Mouse (Mus musculus): ENCODE measurements around the gene Hist1h4b. TPM values are rescaled to one million over a fixed set of nuclear protein-coding genes. Genes with fewer than 3 reads are reported as not detected.
"Not testable (repeated sequence)": the region's sequence is repeated elsewhere in the genome, so short reads cannot be mapped to it uniquely, and the experiment has no call there.

The Hist1h4b gene
- polyA plus RNA-seq, 1 experiment from 2014 or later: 2.3 TPM

DNA sequence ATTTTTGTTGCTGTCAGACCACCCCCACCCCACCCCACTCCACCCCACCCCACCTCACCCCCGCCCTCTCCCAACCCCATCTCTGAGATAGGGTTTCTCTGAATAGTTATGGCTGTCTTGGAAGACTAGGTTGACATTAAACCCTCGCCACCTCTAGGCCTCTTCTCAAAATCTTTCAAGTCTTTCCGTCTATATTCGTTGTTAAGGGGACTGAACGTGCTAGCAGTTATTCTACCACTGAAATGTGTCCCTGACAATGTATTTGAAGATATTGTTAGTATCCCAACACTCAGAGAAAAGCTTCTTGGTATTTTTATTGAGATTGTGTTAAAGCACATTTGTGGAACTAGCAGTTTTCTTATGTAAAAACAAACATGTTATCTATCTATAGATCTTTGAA, 15.9 kb upstream of the Hist1h4b start:
- H3K4me2 ChIP-seq: peak overlapping the region; percentile 98
- peak overlapping the region; percentile 98; the same call in 1 of the 2 replicates for H3K9ac ChIP-seq
- no peak for ATAC-seq (ENCODE audit: extremely low read depth, insufficient number of reproducible peaks, low FRiP score, low TSS enrichment)
- no peaks in the 10 kb centered on the region for H3K9me3 ChIP-seq
- peaks cover 35% of the 10 kb centered on the region for H3K4me1 ChIP-seq
- peak overlapping the region; percentile 100; the same call in 1 of the 2 replicates for H3K27ac ChIP-seq (replicated peaks)
- H3K4me3 ChIP-seq: peak overlapping the region; percentile 74; the same call in 1 of the 2 replicates
- no peaks in the 10 kb centered on the region for H3K27me3 ChIP-seq (replicated peaks)
- WGBS: 52% methylated on average over 5 of the region's 5 CpGs
- no peaks in the 10 kb centered on the region for H3K36me3 ChIP-seq

DNA sequence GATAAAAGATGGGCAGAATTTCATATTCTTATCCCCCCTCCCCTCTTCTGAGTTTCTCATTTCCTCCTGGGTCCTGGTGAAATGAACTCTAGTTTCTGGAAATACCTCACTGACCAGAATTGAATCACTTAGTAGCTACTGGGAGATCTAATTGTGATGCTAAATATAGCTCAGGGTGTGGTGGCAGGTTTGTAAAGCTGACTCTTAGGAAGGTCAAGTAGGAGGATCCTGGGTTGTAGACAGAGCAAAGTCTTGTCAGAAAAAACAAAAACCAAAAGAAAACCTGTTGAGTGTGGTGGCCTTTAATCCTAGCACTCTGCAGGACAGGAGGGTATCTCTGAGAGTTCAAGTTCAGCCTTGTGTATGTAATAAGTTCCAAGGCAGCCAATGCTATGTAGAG, 14.8 kb upstream of the Hist1h4b start:
- Histone ChIP-seq H3K4me3 (no peak overlapping the region), H3K9me3 (no peaks in the 10 kb centered on the region), H3K27ac (replicated peaks) (0 out of 2 replicates have a peak overlapping the region, but pooled peaks have one; percentile 28), H3K9ac (0 out of 2 replicates have a peak overlapping the region, but pooled peaks have one; percentile 30), H3K4me1 (peaks cover 36% of the 10 kb centered on the region), H3K4me2 (peak overlapping the region; percentile 37), H3K27me3 (replicated peaks) (no peaks in the 10 kb centered on the region), H3K36me3 (no peaks in the 10 kb centered on the region)
- ATAC-seq (ENCODE audit: extremely low read depth, insufficient number of reproducible peaks, low FRiP score, low TSS enrichment): no peak

DNA sequence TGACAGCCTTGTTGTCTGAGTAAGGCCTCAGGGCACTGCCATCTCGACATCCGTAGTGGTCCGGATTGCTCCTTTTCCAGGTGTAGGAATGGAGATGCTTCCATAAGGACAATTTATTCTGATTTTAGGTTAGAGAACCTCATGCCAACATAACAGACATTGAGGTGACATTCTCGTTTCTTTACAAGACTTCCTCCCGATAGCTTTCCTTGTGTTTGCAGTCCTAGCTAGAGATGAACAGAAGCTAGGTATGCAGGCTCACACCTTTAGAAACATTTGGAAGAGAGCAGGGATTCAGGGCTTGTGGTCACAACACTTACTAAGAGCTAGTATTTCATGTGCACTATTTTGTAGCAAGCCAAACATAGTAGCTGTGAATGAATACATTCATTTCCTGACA, 13.6 kb upstream of the Hist1h4b start:
- no peak for ATAC-seq (ENCODE audit: extremely low read depth, insufficient number of reproducible peaks, low FRiP score, low TSS enrichment)
- peaks cover 42% of the 10 kb centered on the region for H3K4me1 ChIP-seq
- WGBS: 86% methylated on average over 5 of the region's 5 CpGs
- H3K9ac ChIP-seq: 0 out of 2 replicates have a peak overlapping the region, but pooled peaks have one; percentile 2
- no peaks in the 10 kb centered on the region for H3K27me3 ChIP-seq (replicated peaks)
- H3K4me2 ChIP-seq: no peak overlapping the region
- H3K9me3 ChIP-seq: no peaks in the 10 kb centered on the region
- no peak overlapping the region for H3K27ac ChIP-seq (replicated peaks)
- no peak overlapping the region for H3K4me3 ChIP-seq
- H3K36me3 ChIP-seq: no peaks in the 10 kb centered on the region

DNA sequence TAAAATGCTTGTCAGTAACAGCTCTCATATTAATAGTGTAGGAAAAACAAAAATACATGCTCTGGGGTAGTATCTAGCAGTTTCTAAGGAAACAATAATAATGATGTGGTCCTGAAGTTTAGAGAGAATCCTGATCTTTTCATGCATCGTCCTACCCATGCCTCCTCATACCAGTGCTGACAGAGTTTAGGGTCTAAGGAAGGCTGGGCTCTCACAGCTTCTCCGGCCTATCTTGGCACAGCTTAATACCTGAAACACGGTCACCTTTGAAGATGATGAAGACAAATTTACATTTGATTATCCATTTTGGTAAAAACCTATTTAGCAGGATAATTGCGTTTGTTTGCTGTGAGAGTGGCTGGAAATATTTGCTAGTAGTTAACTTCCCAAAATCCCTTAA, 12.8 kb upstream of the Hist1h4b start:
- Histone ChIP-seq H3K4me3 (peak overlapping the region; percentile 52), H3K4me2 (peak overlapping the region; percentile 70), H3K9me3 (no peaks in the 10 kb centered on the region), H3K9ac (peak overlapping the region; percentile 75), H3K27ac (replicated peaks) (peak overlapping the region; percentile 98), H3K36me3 (no peaks in the 10 kb centered on the region), H3K27me3 (replicated peaks) (no peaks in the 10 kb centered on the region), H3K4me1 (peaks cover 42% of the 10 kb centered on the region)
- ATAC-seq (ENCODE audit: extremely low read depth, insufficient number of reproducible peaks, low FRiP score, low TSS enrichment): no peak
- WGBS: 44% methylated on average over 4 of the region's 4 CpGs

DNA sequence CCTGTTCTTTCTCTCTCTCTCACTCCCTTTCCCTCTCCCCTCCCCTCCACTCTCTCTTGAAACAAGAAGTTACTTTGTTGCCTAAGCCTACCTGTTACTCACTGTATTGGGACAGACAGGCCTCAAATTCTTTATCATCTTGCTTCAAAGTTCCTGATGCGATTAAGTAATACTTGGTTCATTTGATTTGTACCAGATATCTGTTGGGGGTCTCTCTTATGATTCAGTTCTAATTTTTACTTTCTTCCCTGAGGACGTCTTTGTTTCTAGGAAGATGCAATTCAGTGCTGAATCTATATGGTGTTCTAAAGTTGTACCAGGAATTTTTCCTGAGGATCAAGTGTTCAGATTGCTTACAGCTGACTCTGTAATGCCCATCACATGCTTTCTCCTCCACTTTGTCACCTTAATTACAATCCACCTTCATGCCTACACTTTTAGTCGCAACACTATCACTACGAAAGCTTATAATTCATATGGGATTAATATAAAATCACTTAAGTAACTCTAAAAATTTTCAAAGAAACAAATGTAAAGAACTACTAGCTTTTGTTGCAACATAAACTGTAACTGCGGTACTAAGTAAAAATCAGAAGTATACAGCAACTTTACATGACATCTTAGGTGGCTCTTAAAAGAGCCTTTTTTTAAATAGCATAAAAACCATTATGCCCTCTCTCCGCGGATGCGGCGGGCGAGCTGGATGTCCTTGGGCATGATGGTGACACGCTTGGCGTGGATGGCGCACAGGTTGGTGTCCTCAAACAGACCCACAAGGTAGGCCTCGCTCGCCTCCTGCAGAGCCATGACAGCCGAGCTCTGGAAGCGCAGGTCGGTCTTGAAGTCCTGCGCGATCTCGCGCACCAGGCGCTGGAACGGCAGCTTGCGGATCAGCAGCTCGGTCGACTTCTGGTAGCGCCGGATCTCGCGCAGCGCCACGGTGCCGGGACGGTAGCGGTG, 12.1 kb upstream of the Hist1h4b start:
- H3K9me3 ChIP-seq: no peaks in the 10 kb centered on the region
- no peaks in the 10 kb centered on the region for H3K27me3 ChIP-seq (replicated peaks)
- ATAC-seq (ENCODE audit: extremely low read depth, insufficient number of reproducible peaks, low FRiP score, low TSS enrichment): no peak
- peak overlapping the region; percentile 70 for H3K4me2 ChIP-seq
- H3K4me1 ChIP-seq: peaks cover 42% of the 10 kb centered on the region
- peak overlapping the region; percentile 98 for H3K27ac ChIP-seq (replicated peaks)
- H3K36me3 ChIP-seq: no peaks in the 10 kb centered on the region
- H3K4me3 ChIP-seq: peak overlapping the region; percentile 52
- 2% methylated on average over 15 of the region's 36 CpGs for WGBS
- peak overlapping the region; percentile 75 for H3K9ac ChIP-seq

DNA sequence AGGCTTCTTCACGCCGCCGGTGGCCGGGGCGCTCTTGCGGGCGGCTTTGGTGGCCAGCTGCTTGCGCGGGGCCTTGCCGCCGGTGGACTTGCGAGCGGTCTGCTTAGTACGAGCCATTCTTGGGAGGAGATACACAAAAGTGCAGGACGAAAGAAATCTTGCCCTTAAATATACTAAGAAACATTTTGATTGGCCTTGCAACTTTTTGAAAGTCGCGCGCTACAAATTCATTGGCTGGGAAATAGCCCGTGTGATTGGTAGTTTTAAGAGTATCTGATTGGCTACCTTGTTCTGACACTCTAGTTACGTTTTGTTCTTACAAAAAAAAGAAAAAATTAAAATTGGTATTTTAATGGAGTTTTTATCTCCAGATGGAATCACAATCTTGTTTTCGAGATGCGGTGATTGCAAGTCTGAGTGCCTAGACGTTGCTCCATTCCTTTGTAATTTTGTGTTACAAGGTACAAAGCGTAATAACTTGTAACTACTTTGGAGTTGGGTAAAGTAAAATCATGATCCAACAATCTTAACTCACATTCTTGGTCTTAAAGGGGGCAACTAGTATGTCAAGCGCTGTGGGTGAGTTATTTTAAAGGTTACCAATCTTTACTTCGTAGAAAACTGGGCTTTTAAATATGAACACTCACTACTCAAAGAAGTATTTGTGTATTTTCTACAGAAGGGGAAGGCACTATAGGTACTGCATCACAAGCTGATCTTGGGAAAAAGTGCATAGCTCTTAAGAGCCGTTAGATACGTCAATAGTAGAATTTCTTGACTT, 11.2 kb upstream of the Hist1h4b start, which contains the start of gene Hist1h3c:
Gene Hist1h3c, minus strand, starts transcription at position 222 of the 781 bp plus-strand sequence.
- Histone ChIP-seq H3K27me3 (replicated peaks) (no peaks in the 10 kb centered on the region), H3K4me1 (peaks cover 39% of the 10 kb centered on the region), H3K4me2 (peak within 1 kb of the TSS; percentile 70), H3K9ac (peak within 1 kb of the TSS; percentile 83), H3K27ac (replicated peaks) (peak within 1 kb of the TSS; percentile 98), H3K9me3 (no peaks in the 10 kb centered on the region), H3K4me3 (peak within 1 kb of the TSS; percentile 52), H3K36me3 (no peaks in the 10 kb centered on the region)
- WGBS: 1% methylated on average over 23 of the region's 28 CpGs
- ATAC-seq (ENCODE audit: extremely low read depth, insufficient number of reproducible peaks, low FRiP score, low TSS enrichment): peak; percentile 52; the same call in 1 of the 2 replicates

DNA sequence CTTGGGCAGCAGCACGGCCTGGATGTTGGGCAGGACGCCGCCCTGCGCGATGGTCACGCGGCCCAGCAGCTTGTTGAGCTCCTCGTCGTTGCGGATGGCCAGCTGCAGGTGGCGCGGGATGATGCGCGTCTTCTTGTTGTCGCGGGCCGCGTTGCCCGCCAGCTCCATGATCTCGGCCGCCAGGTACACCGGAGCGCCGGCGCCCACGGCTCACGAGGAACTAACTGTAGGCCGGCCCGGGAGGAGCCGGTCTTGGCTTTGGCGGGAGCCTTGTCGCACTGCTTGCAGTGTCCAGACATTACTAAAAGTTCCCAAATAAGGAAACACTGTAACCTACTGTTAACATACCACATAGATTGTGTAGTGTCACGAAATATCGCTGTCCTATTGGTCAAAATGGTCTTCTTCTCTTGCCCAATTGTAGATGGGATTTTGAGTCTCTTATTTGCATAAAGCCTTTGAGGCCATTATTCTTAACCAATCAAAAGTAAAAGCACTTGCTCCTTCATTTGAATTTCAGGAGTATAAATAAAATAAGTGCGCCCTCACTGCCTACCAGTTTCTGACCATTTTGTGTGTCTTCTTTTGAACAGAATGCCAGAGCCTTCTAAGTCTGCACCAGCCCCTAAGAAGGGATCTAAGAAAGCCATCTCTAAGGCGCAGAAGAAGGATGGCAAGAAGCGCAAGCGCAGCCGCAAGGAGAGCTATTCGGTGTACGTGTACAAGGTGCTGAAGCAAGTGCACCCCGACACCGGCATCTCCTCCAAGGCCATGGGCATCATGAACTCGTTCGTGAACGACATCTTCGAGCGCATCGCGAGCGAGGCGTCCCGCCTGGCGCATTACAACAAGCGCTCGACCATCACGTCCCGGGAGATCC, 10.4 kb upstream of the Hist1h4b start, which contains the start of gene Hist1h2bb:
Gene Hist1h2bb, plus strand, starts transcription at position 534 of the 880 bp plus-strand sequence.
- ATAC-seq (ENCODE audit: extremely low read depth, insufficient number of reproducible peaks, low FRiP score, low TSS enrichment): peak; percentile 77
- not testable (repeated sequence) for H3K36me3 ChIP-seq; H3K9me3 ChIP-seq; H3K27me3 ChIP-seq (replicated peaks)
- under 1% methylated on average over 45 of the region's 58 CpGs for WGBS
- peak within 1 kb of the TSS; percentile 98 for H3K27ac ChIP-seq (replicated peaks)
- H3K4me2 ChIP-seq: peak within 1 kb of the TSS; percentile 70
- peaks cover 35% of the 10 kb centered on the region for H3K4me1 ChIP-seq
- peak within 1 kb of the TSS; percentile 52 for H3K4me3 ChIP-seq
- H3K9ac ChIP-seq: peak within 1 kb of the TSS; percentile 83

DNA sequence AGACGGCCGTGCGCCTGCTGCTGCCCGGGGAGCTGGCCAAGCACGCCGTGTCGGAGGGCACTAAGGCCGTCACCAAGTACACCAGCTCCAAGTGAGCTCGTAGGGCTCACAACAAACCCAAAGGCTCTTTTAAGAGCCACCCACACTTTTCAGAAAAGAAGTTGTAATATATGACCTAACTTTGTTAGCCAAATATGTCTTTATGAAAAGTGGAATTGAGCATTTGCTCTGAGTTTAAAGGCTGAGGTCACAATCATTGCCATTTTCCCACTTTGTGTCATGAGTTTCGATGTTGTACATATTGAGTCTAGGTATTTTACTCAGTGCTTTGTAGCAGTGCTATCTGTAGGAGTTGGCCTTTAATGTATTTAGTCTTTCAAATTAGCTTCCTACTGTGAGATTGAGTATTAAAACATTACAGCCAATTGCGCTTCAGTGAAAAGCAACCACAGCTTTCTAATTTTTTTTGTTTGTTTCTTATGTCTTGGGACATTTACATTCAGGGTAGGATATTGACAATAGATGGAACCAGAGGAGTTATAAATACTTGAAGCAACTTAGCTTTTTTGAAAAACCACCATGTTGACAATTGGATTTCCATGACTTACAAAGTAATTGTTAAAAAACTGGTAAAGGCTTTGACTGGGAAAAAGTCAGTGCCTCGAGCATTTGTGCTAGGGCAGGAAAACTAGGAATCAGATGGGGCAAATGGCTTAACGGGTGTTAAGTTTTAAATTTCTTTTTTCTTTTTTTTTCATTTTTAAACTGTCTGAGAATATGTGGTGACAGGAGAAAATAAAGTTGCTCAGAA, 9.5 kb upstream of the Hist1h4b start:
- peaks cover 31% of the 10 kb centered on the region for H3K4me1 ChIP-seq
- peak overlapping the region; percentile 82 for H3K9ac ChIP-seq
- no peaks in the 10 kb centered on the region for H3K27me3 ChIP-seq (replicated peaks)
- no peak for ATAC-seq (ENCODE audit: extremely low read depth, insufficient number of reproducible peaks, low FRiP score, low TSS enrichment)
- 6% methylated on average over 13 of the region's 13 CpGs for WGBS
- H3K36me3 ChIP-seq: no peaks in the 10 kb centered on the region
- peak overlapping the region; percentile 52 for H3K4me3 ChIP-seq
- H3K4me2 ChIP-seq: peak overlapping the region; percentile 70
- H3K27ac ChIP-seq (replicated peaks): peak overlapping the region; percentile 98
- H3K9me3 ChIP-seq: no peaks in the 10 kb centered on the region

DNA sequence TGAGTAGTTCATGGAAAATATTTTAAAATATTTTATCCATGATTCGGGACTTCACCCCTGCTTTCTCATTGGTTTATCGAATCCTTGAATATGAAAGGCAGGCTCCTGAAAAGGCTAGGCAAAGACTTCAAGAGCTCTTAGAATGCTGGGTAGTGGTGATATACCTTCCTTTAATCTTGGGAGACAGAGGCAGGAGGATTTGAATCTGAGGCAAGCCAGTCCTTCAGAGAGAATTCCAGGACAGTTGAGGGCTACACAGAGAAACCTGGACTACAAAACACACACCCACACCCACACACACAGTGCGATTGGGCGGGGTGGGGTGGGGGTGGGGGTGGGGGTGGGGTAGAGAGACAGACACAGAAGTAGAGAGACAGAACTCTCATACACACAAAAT, 8.9 kb upstream of the Hist1h4b start:
- Histone ChIP-seq H3K36me3 (no peaks in the 10 kb centered on the region), H3K4me3 (no peak overlapping the region), H3K9me3 (no peaks in the 10 kb centered on the region), H3K9ac (peak overlapping the region; percentile 68), H3K27ac (replicated peaks) (peak overlapping the region; percentile 98), H3K4me2 (peak overlapping the region; percentile 70), H3K27me3 (replicated peaks) (no peaks in the 10 kb centered on the region), H3K4me1 (peaks cover 33% of the 10 kb centered on the region)
- 9% methylated on average over 4 of the region's 4 CpGs for WGBS
- ATAC-seq (ENCODE audit: extremely low read depth, insufficient number of reproducible peaks, low FRiP score, low TSS enrichment): no peak

Measured in heart, embryonic 13.5 days (tissue).